Mouse (Mus musculus): ENCODE measurements around the gene Bcar1. TPM values are rescaled to one million over a fixed set of nuclear protein-coding genes. Genes with fewer than 3 reads are reported as not detected.
A peak's percentile ranks its signal among the peaks of the same experiment; 100 is the strongest.

Bcar1 gene
- polyA plus RNA-seq, 1 experiment, result 42.1 TPM

DNA sequence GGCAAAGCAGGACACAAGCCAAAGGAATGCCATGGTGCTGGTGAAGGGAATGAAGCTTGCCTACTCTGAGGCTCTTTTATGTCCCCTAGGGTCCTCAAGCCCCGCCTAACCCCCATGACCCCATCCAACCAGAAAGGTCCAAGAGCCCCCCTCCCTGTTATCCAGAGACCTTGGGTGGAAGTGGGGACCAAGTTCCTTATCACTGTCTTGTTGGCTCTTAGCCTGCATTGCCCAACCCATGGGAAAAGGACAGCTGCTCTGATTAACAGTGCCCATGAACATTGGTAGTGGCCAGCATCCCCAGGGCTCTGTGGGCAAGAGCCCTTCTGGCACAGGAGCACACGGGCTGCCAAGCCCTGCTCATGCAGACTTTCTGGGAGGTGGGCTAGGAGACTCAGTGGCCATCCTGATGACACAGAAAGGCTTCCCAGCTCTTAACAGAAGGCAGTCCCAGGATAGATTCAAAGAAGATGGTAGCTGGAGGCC is 52.6 kb downstream of the Bcar1 start, which contains the start of gene Ctrb1:
Ctrb1 (minus strand) TSS at position 51 of the 486 bp plus-strand sequence.
- no peak for DNase-seq (ENCODE audit: extremely low spot score in 1 of 2, low spot score in 1 of 2)

DNA sequence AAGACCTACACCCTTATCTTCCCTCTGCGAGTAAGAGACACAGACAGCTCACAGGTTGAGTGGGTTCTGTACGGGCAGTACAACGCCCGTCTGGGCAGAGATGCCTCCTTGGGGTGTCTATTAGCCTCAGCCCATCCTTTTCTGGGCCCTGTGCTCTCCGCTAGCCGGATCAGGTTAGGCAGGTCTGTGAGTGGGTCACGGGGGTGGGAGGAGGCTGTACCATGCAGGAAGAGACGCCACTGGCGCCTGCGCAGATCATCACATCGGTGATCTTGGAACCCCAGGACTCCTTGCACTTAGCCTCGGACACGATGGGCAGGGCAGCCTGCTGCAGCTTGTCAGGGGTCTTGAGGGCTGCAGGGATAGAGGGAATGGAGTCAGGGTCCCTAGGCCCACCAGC is 56.7 kb downstream of the Bcar1 start:
- no peak for DNase-seq (ENCODE audit: extremely low spot score in 1 of 2, low spot score in 1 of 2)

DNA sequence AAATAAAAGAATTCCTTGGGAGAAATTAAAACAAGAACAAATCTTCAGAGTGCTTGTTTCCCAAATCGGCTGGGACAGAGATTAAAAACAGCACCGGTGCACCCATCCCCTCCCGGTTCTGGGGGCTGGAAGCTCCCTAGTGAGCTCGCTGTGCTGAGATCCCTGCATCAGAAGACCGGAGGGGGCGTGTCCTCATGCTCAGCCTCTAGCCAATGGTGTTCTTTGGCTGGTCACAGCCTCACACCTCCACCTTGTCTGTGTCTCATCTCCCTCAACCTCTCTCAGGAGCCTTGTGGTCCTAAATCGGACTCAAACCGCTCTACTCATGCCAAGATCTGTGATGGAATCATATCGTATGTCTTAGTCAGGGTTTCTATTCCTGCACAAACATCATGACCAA is 61.1 kb downstream of the Bcar1 start:
- DNase-seq (ENCODE audit: extremely low spot score in 1 of 2, low spot score in 1 of 2), result no peak

DNA sequence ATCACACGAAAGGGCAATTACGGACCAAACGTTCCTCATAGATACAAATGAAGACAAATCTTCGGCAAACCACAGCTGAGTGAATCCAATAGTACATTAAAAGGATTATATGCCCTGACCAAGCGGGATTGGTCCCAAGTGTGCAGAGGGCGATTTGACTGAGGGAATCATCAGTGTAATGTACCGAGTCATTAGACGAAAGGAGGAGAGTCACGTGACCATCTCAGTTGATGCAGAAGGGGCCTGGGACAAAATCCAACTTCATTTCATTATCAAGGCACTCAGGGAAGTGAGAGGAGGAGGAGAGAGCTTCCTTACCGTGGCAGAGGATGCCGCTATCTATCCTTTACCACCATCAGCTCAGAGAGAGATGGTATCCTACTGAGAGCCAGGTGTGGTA is 62.5 kb downstream of the Bcar1 start:
- no peak for DNase-seq (ENCODE audit: extremely low spot score in 1 of 2, low spot score in 1 of 2)

DNA sequence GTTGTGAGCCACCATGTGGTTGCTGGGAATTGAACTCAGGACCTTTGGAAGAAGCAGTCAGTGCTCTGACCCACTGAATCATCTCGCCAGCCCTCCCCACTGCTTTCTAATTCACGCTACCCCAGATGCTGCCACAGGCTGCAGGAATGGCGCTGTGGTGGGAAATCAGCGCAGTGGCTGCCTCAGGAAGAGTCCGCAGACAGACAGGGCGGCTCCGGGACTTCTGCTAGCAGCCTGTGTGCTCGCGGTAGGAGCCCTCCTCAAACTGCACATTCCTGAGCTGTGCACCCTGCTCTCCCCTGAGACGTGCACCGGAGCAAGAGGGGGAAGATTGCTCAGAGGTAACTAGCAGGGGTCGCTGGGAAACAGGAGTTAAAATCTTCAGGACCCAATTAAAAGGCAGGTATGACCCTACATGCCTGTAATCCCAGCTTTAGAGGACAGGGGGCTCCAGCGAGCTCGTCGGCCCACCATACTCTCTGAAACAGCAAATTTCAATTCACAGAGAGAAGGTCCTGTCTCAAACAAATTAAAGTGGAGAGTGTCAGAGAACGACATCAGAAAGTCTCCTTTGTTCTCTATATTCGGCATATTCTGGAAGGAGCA is 63.1 kb downstream of the Bcar1 start:
- no peak for DNase-seq (ENCODE audit: extremely low spot score in 1 of 2, low spot score in 1 of 2)

DNA sequence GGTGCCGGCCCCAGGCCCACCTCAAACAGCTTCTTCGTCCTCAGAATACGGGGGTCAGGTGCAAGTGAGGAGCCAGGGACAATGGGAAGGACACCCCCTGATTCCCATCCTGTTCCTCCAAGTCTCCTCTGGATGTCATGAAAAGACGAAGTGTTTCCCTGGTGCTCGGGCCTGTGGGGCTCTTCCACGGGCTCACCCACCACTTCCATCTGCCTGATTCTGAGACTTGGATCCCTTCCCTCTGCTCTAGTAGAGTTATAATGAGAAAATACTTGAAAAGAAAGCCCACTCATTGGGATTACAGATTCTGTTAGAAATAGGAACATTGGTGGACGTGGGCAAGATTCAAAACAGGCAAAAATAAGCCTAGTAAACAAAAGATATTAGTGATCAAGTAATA is 64.8 kb downstream of the Bcar1 start:
- DNase-seq (ENCODE audit: extremely low spot score in 1 of 2, low spot score in 1 of 2), result peak; percentile 67 to 69

DNA sequence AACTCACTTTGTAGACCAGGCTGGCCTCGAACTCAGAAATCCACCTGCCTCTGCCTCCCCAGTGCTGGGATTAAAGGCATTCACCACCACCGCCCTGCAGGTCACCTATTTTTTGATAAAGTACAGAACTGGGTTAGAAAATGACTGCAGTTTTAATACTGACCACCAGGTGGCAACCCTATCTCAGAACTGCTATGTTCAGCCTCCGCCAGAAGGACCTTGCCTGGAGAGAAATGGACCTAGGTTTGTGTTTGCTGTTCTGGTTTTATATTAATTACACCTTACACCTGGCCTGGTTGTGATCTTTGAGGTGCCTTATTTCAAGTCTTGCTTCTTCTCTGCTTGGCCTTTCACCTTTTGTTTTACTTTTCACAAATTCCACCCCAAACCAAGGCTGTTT is 65.5 kb downstream of the Bcar1 start:
- DNase-seq (ENCODE audit: extremely low spot score in 1 of 2, low spot score in 1 of 2), result peak; percentile 21 to 86

DNA sequence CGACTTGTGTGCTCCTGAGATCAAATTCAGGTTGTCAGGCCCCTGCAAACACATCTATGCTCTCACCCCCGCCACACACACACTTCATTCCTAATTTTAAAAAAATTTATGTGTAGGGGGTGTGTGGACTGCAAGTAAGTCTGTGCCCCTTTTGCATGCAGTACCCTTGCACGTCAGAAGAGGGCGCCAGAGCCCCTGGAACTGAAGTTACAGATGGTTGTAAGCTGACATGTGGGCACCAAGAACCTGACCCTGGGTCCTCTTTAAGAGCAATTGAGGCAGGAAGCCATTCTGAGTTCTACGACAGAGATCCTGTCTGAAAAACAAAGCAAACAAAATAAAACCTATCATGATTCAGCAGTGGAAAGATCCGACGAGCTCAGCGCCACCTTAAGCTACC is 67.4 kb downstream of the Bcar1 start:
- no peak for DNase-seq (ENCODE audit: extremely low spot score in 1 of 2, low spot score in 1 of 2)

DNA sequence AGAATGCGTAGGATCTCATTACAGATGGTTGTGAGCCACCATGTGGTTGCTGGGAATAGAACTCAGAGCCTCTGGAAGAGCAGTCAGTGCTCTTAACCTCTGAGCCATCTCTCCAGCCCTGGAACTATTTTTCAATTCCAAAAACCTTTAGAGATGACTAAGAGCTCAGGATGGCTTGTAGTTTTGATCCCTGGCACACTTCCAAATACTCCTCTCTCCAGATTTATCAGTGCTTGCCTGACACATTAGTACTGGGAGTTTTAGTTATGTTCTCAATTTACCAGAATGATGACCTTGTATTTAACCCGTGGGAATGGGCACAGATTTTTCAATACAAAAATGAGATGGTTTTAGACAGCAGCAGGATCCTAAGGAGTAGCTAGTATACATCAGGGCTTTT is 76.9 kb downstream of the Bcar1 start:
- DNase-seq (ENCODE audit: extremely low spot score in 1 of 2, low spot score in 1 of 2), result no peak

DNA sequence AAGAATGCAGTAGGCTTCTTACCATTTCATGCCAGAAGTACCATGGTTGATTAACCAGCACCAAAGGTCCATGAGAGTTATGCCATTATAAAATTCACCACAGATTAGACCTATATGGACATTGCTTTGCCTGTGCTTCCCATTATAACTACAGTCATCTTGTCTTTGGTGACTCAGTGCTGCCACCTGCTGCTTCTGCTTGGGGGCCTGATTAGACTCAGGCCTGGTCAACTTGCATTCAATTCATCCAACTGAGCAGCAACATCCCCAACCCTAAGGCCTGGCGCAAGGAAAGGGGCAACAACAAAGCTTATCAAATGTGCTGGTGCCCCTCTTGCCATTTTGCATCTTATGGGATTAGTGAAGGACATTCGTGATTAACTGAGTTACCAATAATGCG is 81.1 kb downstream of the Bcar1 start:
- peak; percentile 64 to 88 for DNase-seq (ENCODE audit: extremely low spot score in 1 of 2, low spot score in 1 of 2)

Other genes with a start within 250 kb of the Bcar1 start
- 14.8 and 17.2 TPM in 2 replicates for gene Wdr59, start 221.7 kb downstream of the Bcar1 start, polyA plus RNA-seq (2012; rRNA removed)
- 157 and 162 TPM in 2 replicates for gene Znrf1, start 207.7 kb downstream of the Bcar1 start, polyA plus RNA-seq (2012; rRNA removed)
- gene Ldhd, start 113.4 kb downstream of the Bcar1 start, polyA plus RNA-seq (2012; rRNA removed), result 18.1 and 18.2 TPM in 2 replicates
- 27.0 and 30.3 TPM in 2 replicates for gene Zfp1, start 100.4 kb downstream of the Bcar1 start, polyA plus RNA-seq (2012; rRNA removed)
- gene Ctrb1, start 52.8 kb downstream of the Bcar1 start, polyA plus RNA-seq (2012; rRNA removed), result 0.24 and 0.25 TPM in 2 replicates
- gene Cfdp1, start 110.5 kb upstream of the Bcar1 start, polyA plus RNA-seq (2012; rRNA removed), result 101 and 111 TPM in 2 replicates
- 3.8 TPM in 2 replicates for gene Tmem170, start 132.9 kb upstream of the Bcar1 start, polyA plus RNA-seq (2012; rRNA removed)
- 1.2 and 1.4 TPM in 2 replicates for gene Chst5, start 166.6 kb upstream of the Bcar1 start, polyA plus RNA-seq (2012; rRNA removed)
- 13.3 and 13.9 TPM in 2 replicates for gene Tmem231, start 190.1 kb upstream of the Bcar1 start, polyA plus RNA-seq (2012; rRNA removed)
- gene Gabarapl2, start 196.9 kb upstream of the Bcar1 start, polyA plus RNA-seq (2012; rRNA removed), result 251 and 275 TPM in 2 replicates
- 7.8 and 8.0 TPM in 2 replicates for gene Adat1, start 248.5 kb upstream of the Bcar1 start, polyA plus RNA-seq (2012; rRNA removed)